Mouse (Mus musculus) limb, embryonic 10.5 days (tissue): ENCODE results near the gene Anapc5. TPM values are rescaled to one million over a fixed set of nuclear protein-coding genes. Genes with fewer than 3 reads are reported as not detected.
A peak's percentile ranks its signal among the peaks of the same experiment; 100 is the strongest.

Experiments
- DNase-seq: peaks from one replicate; pipeline ENCODE4 v3.0.0-alpha.2; 2017; ENCODE audit warnings: low spot score
- H3K27ac ChIP-seq: fragments of 300-500 bp; sonication (generic); 2 replicates; pipeline ENCODE4 v1.5.1; 2016; ENCODE audit warnings: mild to moderate bottlenecking
- H3K27me3 ChIP-seq: fragments of 300-500 bp; sonication (generic); 2 replicates; pipeline ENCODE4 v1.6.1; 2016; ENCODE audit warnings: low read depth, mild to moderate bottlenecking; ENCODE audit not compliant: poor library complexity, severe bottlenecking
- H3K36me3 ChIP-seq: fragments of 300-500 bp; sonication (generic); 2 replicates; pipeline ENCODE4 v1.6.1; 2016; ENCODE audit warnings: mild to moderate bottlenecking, moderate library complexity
- H3K4me1 ChIP-seq: fragments of 300-500 bp; sonication (generic); 2 replicates; pipeline ENCODE4 v1.6.1; 2016
- H3K4me3 ChIP-seq: fragments of 300-500 bp; sonication (generic); 2 replicates; pipeline ENCODE4 v1.5.1; 2016; ENCODE audit warnings: mild to moderate bottlenecking, moderate library complexity
- H3K9me3 ChIP-seq: fragments of 300-500 bp; sonication (generic); replicated peaks from 2 replicates; pipeline ENCODE4 v1.6.1; 2016; ENCODE audit warnings: mild to moderate bottlenecking
- WGBS: fragments of 180-500 bp; shearing (Covaris S2); methylation state at CpG from one replicate; pipeline ENCODE4 v1.1.7; 2016; 5-methylcytosine and 5-hydroxymethylcytosine counted together
- polyA plus RNA-seq: library from polyadenylated mRNA; unstranded; fragments of >200 nt; fragmentation: Nextera tagmentation; extraction: Ambion mirVana; gene quantifications from 2 replicates; pipeline ENCODE4 v1.2.1, GENCODE M21; 2016

The Anapc5 gene
- polyA plus RNA-seq, 1 experiment from 2014 or later = 505 TPM

- WGBS = 65% methylated on average over 12 of the region's 12 CpGs
- H3K27me3 ChIP-seq = no peaks in the 10 kb centered on the region
- H3K36me3 ChIP-seq = peaks cover 58% of the 10 kb centered on the region
- H3K9me3 ChIP-seq = no peaks in the 10 kb centered on the region
- peaks cover 16% of the 10 kb centered on the region for H3K4me1 ChIP-seq
- H3K27ac ChIP-seq = peak overlapping the region; percentile 30; the same call in 1 of the 2 replicates
- no peak for DNase-seq
- H3K4me3 ChIP-seq = no peak overlapping the region
These were observed 34.9 kb downstream of the Anapc5 start for GRCm38 (mm10) chr5:122786035-122786819.

- Histone ChIP-seq H3K27ac (no peak overlapping the region), H3K27me3 (no peaks in the 10 kb centered on the region), H3K4me3 (no peak overlapping the region), H3K4me1 (peaks cover 27% of the 10 kb centered on the region), H3K9me3 (no peaks in the 10 kb centered on the region), H3K36me3 (peaks cover 35% of the 10 kb centered on the region)
- DNase-seq = no peak
- WGBS = 70% methylated on average over 14 of the region's 14 CpGs
These were observed 37.3 kb downstream of the Anapc5 start for GRCm38 (mm10) chr5:122783726-122784406.

DNA sequence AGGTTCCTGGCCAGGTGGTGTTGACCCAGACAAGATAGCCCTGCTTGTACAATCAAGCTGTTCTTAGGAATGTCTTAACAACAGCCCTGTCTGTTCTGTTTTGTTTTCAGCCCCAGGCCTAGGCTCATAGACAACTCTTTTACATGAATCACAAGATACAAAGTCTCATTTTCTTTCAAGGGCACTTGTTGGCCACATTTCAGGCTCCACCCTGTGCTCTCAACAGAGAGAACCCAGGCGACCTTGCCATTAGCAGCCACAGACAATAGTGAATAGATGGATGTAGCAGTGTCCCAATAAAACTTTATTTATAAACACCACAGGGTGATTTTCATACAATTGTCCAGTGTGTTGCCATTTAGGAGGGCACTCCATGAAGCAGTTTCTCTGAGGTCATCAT, 39.1 kb downstream of the Anapc5 start:
- WGBS = 79% methylated on average over 1 of the region's 1 CpGs

GRCm38 (mm10) chr5:122780791-122781432, 40.2 kb downstream of the Anapc5 start:
- 0 out of 2 replicates have a peak overlapping the region, but pooled peaks have one; percentile 6 for H3K4me3 ChIP-seq
- H3K4me1 ChIP-seq = peaks cover 26% of the 10 kb centered on the region
- DNase-seq = no peak
- H3K36me3 ChIP-seq = peaks cover 12% of the 10 kb centered on the region
- no peaks in the 10 kb centered on the region for H3K27me3 ChIP-seq
- no peaks in the 10 kb centered on the region for H3K9me3 ChIP-seq
- 91% methylated on average over 19 of the region's 19 CpGs for WGBS
- H3K27ac ChIP-seq = no peak overlapping the region

More for the DNA sequence above, 39.1 kb downstream of the Anapc5 start:
- H3K4me1 ChIP-seq = peaks cover 37% of the 10 kb centered on the region
- no peak overlapping the region for H3K4me3 ChIP-seq
- H3K27me3 ChIP-seq = no peaks in the 10 kb centered on the region
- no peak overlapping the region for H3K27ac ChIP-seq
- no peak for DNase-seq
- no peaks in the 10 kb centered on the region for H3K9me3 ChIP-seq
- H3K36me3 ChIP-seq = peaks cover 17% of the 10 kb centered on the region

DNA sequence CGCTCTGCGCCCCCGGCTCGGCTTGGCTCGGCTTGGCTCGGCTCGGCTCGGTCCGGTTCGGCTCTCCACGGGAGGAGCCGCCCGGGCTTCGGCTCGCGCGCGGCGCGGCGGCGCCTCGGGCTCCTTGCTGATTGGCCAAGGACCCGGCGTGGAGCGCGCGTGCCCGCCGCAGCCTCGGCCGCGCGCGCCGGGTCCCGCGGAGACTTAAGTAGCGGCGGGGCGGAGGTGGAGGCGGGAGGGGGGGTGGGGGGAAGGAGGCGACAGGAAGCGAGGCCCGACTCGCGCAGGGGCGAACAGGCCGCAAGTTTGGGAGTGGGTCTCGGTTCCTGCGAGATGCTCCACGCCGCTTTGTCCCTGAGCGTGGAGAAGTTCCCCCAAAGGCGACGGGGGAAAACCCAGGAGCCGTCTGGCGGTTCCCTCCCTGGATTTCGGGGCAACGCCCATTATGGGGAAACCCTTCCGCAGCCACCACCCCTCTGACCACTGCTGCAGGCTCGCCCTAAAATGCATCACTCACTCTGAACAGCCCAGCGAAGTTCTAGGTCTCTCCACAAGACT, 41.8 kb downstream of the Anapc5 start, which contains the start of gene Camkk2:
TSS of gene Camkk2 (minus strand) at position 133 of the 558 bp plus-strand sequence.
- WGBS = under 1% methylated on average over 62 of the region's 63 CpGs
- DNase-seq = peak; percentile 86
- H3K36me3 ChIP-seq = peaks cover 17% of the 10 kb centered on the region
- H3K9me3 ChIP-seq = no peaks in the 10 kb centered on the region
- peaks cover 31% of the 10 kb centered on the region for H3K4me1 ChIP-seq
- H3K4me3 ChIP-seq = peak within 1 kb of the TSS; percentile 90
- peak within 1 kb of the TSS; percentile 94 for H3K27ac ChIP-seq
- H3K27me3 ChIP-seq = no peaks in the 10 kb centered on the region

- H3K9me3 ChIP-seq = no peaks in the 10 kb centered on the region
- DNase-seq = peak; percentile 72
- peak overlapping the region; percentile 90 for H3K4me3 ChIP-seq
- H3K4me1 ChIP-seq = peaks cover 31% of the 10 kb centered on the region
- H3K27ac ChIP-seq = peak overlapping the region; percentile 94
- H3K36me3 ChIP-seq = peaks cover 24% of the 10 kb centered on the region
- no peaks in the 10 kb centered on the region for H3K27me3 ChIP-seq
- WGBS = 2% methylated on average over 53 of the region's 55 CpGs
These were observed 42.6 kb downstream of the Anapc5 start for GRCm38 (mm10) chr5:122778231-122779226.

DNA sequence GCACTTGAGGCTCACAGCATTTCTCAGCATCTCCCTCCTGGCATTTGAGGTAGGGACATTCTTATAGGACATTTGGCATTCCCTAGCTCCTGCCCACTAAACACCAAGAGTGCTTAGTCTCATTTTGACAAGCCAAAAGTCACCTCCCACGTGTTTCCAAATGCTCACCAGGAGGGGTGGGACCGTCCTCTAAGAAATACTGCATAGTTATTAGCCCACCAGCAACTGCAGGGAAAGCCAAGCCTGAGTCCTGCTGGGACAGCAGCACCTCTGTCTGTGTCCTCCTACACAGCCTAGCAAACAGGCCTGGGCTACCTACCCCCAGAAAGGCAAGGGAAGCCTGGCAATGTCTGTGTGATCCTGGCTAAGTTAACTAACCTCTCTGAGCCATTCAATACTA, 43.8 kb downstream of the Anapc5 start:
- Histone ChIP-seq H3K4me3 (no peak overlapping the region), H3K36me3 (peaks cover 36% of the 10 kb centered on the region), H3K9me3 (no peaks in the 10 kb centered on the region; the same call in 1 of the 2 replicates), H3K27ac (no peak overlapping the region), H3K27me3 (no peaks in the 10 kb centered on the region), H3K4me1 (peaks cover 31% of the 10 kb centered on the region)
- DNase-seq = no peak
- 56% methylated on average over 2 of the region's 2 CpGs for WGBS

DNA sequence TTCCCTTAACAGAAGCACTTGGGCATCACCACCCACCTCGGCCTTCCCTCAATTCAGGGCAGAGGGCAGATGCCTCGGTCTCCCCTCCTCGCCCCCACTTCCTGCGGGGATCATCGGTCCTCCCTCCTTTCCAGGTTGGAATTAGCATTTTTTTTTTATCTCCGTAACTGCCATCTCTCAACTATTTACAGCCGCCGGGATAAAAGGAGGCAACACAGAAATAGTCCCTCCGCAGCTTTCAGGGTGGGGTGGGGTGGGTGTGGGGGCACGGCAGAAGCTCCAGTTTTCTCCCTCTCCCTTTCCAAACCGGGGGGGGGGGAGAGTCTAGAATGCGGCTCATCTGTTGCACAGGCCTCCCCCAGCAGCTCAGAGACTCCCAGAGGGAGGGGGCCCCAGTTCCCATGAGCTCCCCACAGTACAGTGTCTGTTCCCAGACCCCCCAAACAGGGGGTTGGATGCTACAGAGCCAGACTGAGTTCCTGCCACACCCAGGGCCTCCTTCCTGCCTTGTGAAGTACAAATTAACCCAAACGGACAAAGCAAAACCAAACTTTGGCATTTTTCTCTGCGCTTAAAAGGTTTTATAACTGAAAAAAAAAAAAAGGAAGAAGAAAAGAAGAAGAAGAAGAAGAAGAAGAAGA, 45.4 kb downstream of the Anapc5 start:
- H3K4me1 ChIP-seq = peaks cover 37% of the 10 kb centered on the region
- H3K27ac ChIP-seq = no peak overlapping the region
- DNase-seq = no peak

DNA sequence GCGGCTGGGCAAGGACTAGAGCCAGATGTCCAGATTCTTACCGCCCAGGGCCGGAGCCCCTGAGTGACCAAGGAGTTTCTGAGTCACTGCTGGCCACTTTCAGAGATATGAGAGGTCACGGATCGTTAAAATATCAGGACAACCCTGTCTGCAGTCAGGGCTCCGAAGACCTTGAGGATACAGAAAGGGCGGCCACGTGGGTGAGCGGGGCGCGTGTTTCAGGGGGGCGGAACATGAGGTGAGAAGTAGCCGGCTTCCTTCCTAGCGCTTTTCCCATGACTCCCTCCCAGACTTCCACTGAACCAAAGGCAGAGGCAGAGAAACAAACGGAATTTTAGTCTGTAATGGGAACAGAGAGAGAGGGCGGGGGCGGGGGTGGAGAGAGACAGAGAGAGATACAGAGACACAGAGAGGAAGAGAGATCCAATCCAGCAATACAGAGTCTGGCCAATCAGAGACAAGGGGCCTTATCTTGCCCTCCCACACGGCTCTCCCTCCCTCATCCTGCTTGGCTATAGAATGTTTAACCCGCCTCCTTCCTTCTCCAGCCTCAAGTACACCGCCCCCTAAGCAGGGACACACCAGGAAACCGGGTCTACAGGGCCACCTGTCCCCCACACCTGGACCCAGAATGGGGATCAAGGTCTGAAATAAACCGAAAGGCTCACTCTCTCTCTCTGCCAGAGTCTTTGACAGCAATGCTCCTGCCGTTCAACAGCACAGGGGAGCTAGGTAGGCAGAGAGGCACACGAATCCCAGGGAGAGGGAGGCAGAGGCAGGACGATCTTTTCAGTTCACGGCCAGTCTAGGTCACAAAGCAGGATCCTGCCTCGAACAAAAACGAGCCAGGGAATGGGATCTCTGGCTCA, 46.2 kb downstream of the Anapc5 start:
- 81% methylated on average over 28 of the region's 28 CpGs for WGBS
- H3K4me1 ChIP-seq = peaks cover 42% of the 10 kb centered on the region
- no peaks in the 10 kb centered on the region for H3K27me3 ChIP-seq
- no peak for DNase-seq
- no peaks in the 10 kb centered on the region; the same call in 1 of the 2 replicates for H3K9me3 ChIP-seq
- H3K36me3 ChIP-seq = peaks cover 41% of the 10 kb centered on the region
- no peak overlapping the region for H3K27ac ChIP-seq
- no peak overlapping the region for H3K4me3 ChIP-seq

More for the DNA sequence above, 45.4 kb downstream of the Anapc5 start:
- 79% methylated on average over 14 of the region's 14 CpGs for WGBS
- H3K36me3 ChIP-seq = peaks cover 38% of the 10 kb centered on the region
- H3K4me3 ChIP-seq = no peak overlapping the region
- H3K9me3 ChIP-seq = no peaks in the 10 kb centered on the region; the same call in 1 of the 2 replicates
- H3K27me3 ChIP-seq = no peaks in the 10 kb centered on the region

DNA sequence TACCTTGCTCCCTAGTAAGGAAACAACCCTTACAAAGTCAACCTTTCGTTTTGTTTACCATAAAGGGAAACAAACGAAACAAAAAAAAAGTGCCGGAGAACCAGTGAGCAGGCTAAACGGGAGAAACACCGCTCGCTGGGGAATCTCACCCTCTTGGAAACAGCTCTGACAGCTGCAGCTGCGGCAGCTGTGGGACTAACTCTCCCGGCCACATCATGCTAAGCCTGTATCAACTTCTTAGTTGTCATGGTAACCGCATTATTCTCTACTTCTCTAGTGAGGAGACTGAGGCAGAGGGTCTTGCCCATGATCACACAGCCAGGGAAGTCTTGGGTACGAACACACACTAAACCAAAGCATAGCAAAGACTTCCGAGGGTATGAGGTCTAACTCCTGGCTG, 47.4 kb downstream of the Anapc5 start:
- Histone ChIP-seq H3K9me3 (no peaks in the 10 kb centered on the region; the same call in 1 of the 2 replicates), H3K4me1 (peaks cover 32% of the 10 kb centered on the region), H3K4me3 (no peak overlapping the region), H3K27me3 (no peaks in the 10 kb centered on the region), H3K36me3 (peaks cover 52% of the 10 kb centered on the region), H3K27ac (no peak overlapping the region)
- 91% methylated on average over 11 of the region's 11 CpGs for WGBS
- no peak for DNase-seq

DNA sequence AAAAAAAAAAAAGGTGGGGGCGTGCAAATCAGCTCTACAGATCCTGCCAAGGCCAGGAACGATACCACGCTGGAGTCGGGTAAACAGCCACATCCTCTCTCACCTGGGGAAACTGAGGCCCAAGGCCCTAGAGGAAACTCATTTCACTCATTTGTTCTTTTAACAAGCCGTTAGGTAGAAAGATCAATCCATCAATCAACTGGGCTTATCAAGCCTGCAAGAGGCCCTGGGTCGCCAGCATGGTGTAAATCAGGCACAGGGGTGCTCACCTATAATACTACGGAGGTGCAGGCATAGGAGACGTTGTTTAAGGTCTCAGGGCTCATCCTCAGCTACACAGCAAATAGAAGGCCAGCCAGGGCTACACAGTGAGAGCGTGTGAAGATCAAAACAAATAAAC, 49.7 kb downstream of the Anapc5 start:
- Histone ChIP-seq H3K27me3 (no peaks in the 10 kb centered on the region), H3K27ac (no peak overlapping the region), H3K9me3 (no peaks in the 10 kb centered on the region; the same call in 1 of the 2 replicates), H3K36me3 (peaks cover 54% of the 10 kb centered on the region), H3K4me1 (peaks cover 24% of the 10 kb centered on the region), H3K4me3 (no peak overlapping the region)
- 86% methylated on average over 9 of the region's 9 CpGs for WGBS
- no peak for DNase-seq
